ENCODE assay signal across 16 mouse cellular contexts in the genomic region with DNA sequence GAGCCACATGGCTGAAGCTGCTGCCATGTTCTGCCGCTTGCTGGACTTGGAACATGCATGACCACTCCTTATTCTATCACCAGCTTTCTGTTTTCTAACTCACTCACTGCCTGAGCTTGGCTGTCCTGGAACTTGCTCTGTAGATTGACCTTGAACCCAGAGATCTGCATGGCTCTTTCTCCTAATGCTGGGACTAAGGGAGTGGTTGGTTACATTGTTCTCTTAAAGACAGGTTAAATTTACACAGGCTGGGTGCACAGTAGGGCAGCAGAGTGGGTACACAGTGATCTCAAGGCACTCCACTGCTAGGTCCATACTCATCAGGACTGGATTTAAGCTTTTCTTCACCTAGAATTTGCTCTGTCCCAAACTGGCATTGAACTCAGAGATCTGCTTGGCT. TPM values are rescaled to one million over a fixed set of nuclear protein-coding genes. Genes with fewer than 3 reads are reported as not detected.
DNase-seq lines count a peak whose midpoint lies in the region.
"Had no signal": no experiment of that assay in that cellular context is flagged by ENCODE, and none has a peak within 500 bp of the region (broad histone marks: within the 10 kb centered on the region; RNA-seq: fewer than 3 reads in every experiment).

No protein-coding gene starts in this region.

- DNase-seq in adrenal gland, adult 2 months: peak; percentile 24
- no peak for DNase-seq in adrenal gland, postnatal 4 days (ENCODE audit: low spot score in 2 of 2)
- DNase-seq in testis, postnatal 10 days (ENCODE audit: low spot score): peak; percentile 36
- DNase-seq in testis, postnatal 14 days (ENCODE audit: low spot score): no peak
- peak; percentile 23 for DNase-seq in adipocyte (ENCODE audit: low spot score)
- DNase-seq in c-Kit-positive CD71-positive TER-119-positive erythroid progenitor cells, embryonic 14.5 days (ENCODE audit: low spot score): no peak
- DNase-seq in thymus, postnatal 4 days: no peak
- DNase-seq: adrenal gland, postnatal 14 days; B cell, adult 2 months; cerebellum, adult 11 months; cerebellum, adult 8-10 months; cerebellum, postnatal 25 days; gastrocnemius, postnatal 10 days; heart, adult 18-20 months; heart, postnatal 14 days; kidney, adult 11 months had no signal

RNA-seq across cellular contexts. Expression of a gene that starts 4.7 kb away (rescaled TPM):
- total RNA-seq in adrenal gland, adult 2 months (2021): 10 to 100 TPM; 84.8 to 98.6 TPM
- polyA plus RNA-seq in adrenal gland, adult 2 months (2012; rRNA removed): 7.2 and 11.2 TPM in 2 replicates
- total RNA-seq in adrenal gland, postnatal 4 days (2021): 10 to 100 TPM; 79.5 to 80.4 TPM

RNA-seq across cellular contexts. Expression of a gene that starts 4.8 kb away (rescaled TPM):
- total RNA-seq in adrenal gland, adult 2 months (2021): 10 to 100 TPM; 21.1 to 21.4 TPM
- polyA plus RNA-seq in adrenal gland, adult 2 months (2012; rRNA removed): 6.4 and 7.5 TPM in 2 replicates
- 10 to 100 TPM; 42.7 to 44.7 TPM for total RNA-seq in adrenal gland, postnatal 4 days (2021)

RNA-seq across cellular contexts. Expression of a gene that starts 57.5 kb away (rescaled TPM):
- total RNA-seq in adrenal gland, adult 2 months (2021): 1 to 10 TPM; 3.1 to 7.4 TPM
- polyA plus RNA-seq in adrenal gland, adult 2 months (2012; rRNA removed): 2.6 and 5.7 TPM in 2 replicates
- 10 to 100 TPM; 13.0 to 13.2 TPM for total RNA-seq in adrenal gland, postnatal 4 days (2021)

Comparison
In these comparisons a context has a peak if more than half of its experiments do, and no peak if none do; other contexts are left out.
1. DNase-seq: peak in adrenal gland, adult 2 months (single experiment), testis, postnatal 10 days (single experiment) and adipocyte (single experiment); none in adrenal gland, postnatal 4 days (0 of 2), testis, postnatal 14 days (single experiment), c-Kit-positive CD71-positive TER-119-positive erythroid progenitor cells, embryonic 14.5 days (single experiment) and thymus, postnatal 4 days (single experiment).